Mouse (Mus musculus) brain, embryonic 18.5 days (tissue): Measurements from ENCODE around the gene Atp4a.
A peak's percentile ranks its signal among the peaks of the same experiment; 100 is the strongest.
"Not testable (repeated sequence)": the region's sequence is repeated elsewhere in the genome, so short reads cannot be mapped to it uniquely, and the experiment has no call there.

Source experiments
- DNase-seq: peaks from one replicate; pipeline ENCODE4 v3.0.0-alpha.2; 2012; ENCODE audit warnings: low read depth, low spot score

The Atp4a gene

DNA sequence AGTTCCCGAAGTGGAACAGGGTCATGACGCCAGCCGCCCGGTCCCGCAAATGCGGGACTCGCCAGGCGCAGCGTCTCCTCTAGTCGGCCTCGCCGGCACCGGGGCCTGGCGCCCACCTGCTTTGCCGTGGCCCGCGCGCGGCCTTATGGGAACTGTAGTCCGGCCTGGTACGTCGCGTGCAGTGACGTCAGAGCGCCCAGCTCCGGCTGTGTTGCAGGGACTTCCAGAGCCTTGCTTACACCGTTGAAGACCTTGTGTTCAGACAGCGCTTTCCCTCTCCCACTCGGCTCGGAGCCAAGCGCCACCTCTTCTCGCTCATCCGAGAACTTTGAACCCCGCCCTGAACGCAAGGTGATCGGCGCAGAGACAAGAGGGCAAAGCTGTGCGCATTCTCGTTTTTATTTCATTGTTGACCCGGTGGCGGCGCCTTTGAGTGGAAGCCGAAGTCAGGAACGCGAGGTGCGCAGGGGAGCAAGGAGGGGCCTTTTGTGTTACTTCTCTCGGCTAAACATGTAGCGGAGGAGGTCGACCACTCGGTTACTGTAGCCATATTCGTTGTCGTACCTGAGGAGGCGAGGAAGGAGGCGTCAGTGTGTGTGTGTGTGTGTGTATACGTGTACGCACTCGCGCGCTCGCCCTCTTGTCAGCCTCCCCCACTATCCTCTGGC lies 17.5 kb downstream of the Atp4a start, which contains the start of gene Tmem147:
Tmem147 (minus strand) TSS at position 145 of the 668 bp plus-strand sequence.
- DNase-seq = peak; percentile 91

- not testable (repeated sequence) for DNase-seq
Observed at GRCm38 (mm10) chr7:30730064-30730722, 18.2 kb downstream of the Atp4a start.

- DNase-seq = no peak
Observed at GRCm38 (mm10) chr7:30736211-30736610, 24.2 kb downstream of the Atp4a start.

DNA sequence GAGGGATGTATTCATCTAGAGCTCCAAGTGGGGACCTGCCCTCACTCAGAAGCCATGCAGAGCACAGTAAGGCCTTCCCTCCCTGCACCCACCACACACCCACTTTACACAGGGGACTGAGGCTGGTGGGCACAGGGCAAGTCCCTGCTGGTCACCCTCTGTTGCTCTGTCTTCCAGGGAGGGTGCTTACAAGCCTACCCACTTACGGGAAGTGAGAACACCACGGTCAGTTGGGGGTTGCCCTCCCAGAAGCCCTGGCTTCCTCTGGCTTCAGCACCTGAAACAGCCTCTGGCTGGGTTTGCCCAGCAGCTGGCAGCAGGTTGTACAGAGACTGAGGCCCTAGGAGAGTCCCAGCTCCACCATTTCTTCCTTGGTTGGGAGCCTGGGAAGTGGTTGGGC lies 30.6 kb downstream of the Atp4a start:
- not testable (repeated sequence) for DNase-seq

DNA sequence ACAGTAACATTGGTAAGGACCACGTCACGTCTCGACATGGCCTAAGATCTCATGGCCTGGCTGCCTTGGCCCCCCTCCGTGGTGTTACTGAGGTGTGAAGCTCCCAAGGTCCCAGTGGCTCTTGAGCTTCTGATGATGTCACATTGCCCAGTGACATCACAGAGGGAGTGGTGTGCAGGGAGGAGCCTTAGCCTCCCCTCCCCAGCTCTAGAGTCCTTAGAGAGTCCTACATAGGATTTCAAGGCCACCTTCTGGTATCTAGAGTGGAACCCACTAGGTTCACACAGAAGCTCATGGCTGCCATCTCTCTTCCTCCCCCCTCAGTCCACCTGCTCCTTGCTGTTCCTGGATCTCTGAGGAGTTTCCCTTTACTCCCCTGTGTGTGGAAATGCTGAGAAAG lies 31.6 kb downstream of the Atp4a start, which contains the start of gene Gapdhs:
Gapdhs (minus strand) TSS at position 65 of the 400 bp plus-strand sequence.
- DNase-seq = not testable (repeated sequence)

- DNase-seq = no peak
Observed at GRCm38 (mm10) chr7:30744022-30744598, 32.1 kb downstream of the Atp4a start.

GRCm38 (mm10) chr7:30747525-30748204 lies 35.7 kb downstream of the Atp4a start:
- DNase-seq = no peak

GRCm38 (mm10) chr7:30749824-30750606 lies 38.0 kb downstream of the Atp4a start:
- no peak for DNase-seq

DNA sequence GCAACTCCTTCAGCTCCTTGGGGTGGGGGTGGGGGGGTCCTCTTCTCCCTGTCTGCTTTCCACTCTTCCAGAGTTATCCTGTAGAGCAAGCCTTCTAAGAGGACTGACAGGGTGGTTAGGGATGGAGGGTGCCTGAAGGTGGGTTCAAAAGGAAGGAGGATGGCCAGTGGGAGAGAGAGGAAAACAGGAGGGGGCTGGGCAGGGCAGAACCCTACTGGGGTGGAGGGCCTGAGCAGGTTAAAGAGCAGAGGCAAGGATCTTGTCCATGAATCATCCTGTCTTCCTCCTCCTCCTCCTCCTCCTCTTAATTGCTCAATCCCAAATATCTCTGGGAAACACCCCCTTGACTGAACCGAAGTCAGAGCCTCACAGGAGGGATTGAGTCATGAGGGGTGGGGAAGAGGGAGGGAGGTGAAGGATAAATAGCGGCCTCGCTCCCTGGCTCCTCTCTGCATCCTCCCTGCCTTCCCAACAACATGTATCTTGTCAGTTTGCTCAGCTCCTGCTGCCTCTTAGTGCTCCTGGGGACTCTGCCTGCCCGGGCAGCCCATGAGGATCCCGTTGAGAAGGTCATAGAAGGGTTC lies 39.2 kb downstream of the Atp4a start, which contains the start of gene Sbsn:
Sbsn (plus strand) TSS at position 386 of the 584 bp plus-strand sequence.
- DNase-seq = no peak

- DNase-seq = no peak
Observed at GRCm38 (mm10) chr7:30757001-30757400, 45.0 kb downstream of the Atp4a start.

DNA sequence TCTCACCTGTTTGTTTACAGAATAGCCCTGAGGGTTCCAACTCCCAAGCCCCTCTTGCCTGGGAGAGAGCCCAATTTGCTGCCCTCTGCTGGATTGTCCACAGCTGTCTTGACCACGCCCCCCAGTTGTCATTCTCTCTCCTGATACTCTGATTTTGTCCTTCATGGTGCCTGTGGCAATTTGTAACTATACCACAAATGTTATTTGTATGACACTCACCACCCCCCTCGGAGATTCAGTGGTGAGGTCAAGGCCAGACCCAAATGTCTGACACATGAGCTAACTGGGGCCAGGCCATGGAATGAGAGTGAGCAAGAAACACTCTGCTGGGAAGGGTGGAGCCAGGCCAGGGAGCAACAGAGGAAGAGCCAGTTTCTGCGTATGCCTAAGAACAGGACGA lies 46.8 kb downstream of the Atp4a start:
- DNase-seq = no peak

GRCm38 (mm10) chr7:30761769-30762352 lies 49.9 kb downstream of the Atp4a start:
- DNase-seq = no peak

DNA sequence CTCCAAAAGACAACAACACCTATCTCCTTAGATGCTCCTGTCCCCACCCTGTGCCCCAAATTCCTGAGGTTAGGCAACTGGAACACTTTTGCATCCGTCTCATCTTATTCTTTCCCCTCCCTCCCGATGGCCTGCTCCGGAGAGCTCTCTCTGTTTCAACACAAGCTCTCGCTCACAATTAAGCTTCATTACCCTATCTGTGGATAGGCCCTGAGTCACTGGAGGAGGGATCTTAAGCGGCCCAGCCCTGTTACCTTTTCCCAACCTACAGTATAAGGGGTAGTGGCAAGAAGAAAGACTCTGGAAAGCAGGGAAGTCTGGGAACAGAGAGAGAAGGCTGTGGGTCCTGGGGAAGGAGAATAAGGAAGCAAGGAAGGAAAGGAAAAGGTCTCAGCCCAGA lies 51.4 kb downstream of the Atp4a start, which contains the start of gene Dmkn:
Dmkn (plus strand) TSS at position 301 of the 400 bp plus-strand sequence.
- no peak for DNase-seq

GRCm38 (mm10) chr7:30765173-30765572 lies 53.2 kb downstream of the Atp4a start:
- no peak for DNase-seq

DNA sequence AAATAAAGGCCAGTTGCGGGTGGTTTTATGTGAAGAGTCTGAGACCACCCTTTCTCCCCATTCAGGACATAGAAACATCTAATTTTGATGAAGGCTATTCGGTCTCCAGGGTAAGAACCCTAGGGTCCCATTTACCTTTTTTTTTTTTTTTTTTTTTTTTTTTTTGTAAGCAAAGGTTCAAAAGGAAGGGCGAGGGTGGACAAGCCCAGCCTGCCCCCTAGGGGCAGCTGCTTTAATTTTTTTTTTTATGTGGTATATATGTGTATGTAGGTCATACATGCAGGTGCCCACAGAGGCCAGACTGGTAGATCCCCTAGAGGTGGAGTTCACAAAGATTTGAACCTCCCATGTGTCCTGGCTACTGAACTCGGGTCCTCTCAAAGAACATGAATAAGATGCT lies 54.4 kb downstream of the Atp4a start:
- no peak for DNase-seq

DNA sequence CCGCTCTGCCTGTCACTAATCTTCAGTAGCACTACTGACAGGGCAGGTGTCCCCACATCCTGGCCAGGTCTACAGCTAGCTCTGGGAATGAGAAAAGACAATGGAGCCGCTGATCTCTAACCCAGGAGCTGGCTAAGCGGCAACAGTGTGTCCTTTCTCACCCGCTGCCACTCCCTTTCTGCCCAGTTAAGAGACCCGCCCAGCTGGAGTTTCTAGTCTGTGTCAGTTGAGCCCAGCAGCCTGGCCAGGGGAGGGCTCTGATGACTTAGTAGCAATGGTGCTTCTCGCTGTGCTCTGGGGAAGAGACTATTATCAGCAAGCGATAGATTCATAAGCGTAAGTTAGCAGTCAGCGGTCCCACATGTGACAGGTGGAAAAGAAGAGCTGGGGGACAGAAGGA lies 57.2 kb downstream of the Atp4a start:
- no peak for DNase-seq
